Mouse (Mus musculus) fat pad, adult 2 months (tissue): ENCODE results near the gene Hadh.

Experiments
- DNase-seq: peaks from one replicate; pipeline ENCODE4 v3.0.0-alpha.2; 2011; ENCODE audit warnings: low read depth, low spot score; ENCODE audit errors: extremely low read depth

Hadh gene

DNA sequence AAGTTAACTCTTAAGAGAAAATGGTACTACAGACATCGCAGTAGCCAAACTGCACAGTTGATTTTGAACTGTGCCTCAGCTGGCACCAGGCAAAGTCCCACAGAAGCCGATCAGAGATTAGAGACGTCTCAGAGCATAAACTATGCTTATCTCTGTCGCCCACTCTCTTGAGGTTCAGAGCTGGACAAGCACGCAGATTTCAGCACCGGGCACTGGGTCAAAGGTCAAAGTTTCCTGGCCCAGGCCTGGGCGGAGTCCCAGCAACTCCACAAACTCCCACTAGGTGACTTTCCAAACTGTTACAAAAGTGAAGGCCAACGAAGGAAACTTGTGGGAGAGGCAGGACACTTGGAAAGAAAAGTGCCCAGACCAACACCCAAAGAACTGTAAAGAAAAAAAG, 744 bp downstream of the Hadh start:
- DNase-seq: no peak

DNA sequence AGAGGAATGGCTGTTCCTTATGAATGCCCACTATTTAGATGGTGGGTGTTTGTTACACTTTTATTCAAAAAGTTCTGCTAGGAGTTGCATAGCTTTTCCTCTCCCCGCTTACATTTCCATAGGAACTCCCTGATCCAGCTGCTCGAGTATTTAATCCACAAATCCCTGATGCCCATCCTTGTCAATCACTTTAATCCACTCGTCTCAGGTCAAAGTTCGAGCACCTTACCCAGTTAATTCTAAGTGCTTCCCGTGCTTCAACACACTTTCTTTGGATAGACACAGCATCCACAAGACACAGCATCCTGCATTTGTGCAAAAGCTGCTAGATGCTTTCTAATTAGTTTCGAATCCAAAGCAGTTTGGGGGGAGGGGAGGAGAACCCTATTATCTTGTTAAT, 1.5 kb downstream of the Hadh start:
- no peak for DNase-seq

DNA sequence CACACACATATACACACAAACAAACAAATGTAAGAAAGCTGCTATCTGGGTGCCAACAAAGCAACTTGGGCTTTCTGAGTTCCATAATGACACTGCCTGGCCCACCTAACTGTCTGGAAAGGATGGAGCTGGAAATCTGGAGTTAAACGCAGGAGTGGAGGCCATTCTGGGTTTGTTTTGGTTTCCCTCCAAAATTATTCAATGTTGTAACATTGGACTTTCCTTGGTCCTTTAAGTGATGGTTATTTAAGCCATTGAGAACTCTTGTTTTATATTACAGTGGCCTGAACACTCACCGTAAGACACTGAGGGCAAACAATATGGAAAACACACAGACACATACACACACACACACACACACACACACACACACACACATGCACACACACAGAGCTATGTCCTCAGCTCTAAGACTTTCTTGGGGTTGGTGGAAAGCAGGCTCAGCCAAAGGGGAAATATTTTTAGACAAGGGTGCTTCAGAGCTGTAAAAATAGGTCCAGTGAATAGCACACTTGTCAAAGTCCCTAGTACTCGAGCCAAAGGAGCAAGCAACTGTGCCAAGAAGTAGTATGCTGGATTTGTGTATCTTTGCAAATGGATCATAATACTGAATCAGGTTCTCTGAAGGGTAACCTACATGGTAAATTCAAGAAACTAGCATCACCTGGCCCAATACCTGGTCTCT, 5.4 kb downstream of the Hadh start:
- DNase-seq: no peak

DNA sequence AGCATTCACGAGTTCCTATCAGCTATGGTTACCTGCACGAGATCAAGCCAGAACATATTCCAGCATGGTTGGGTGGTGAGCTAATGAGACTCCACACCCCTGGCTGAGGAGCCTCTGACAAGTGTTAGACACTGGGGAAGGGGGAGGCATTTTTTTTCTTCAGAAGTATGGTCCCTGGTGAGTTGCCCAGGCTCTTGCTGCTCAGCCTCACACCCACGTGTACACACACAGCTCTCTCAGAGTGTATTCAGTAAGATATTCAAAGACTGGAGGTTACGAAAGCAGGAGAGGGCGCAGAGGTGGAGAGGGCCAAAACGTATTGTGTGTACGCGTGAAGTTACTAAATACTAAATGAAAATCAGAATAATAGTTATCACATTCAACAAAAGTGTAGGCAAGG, 6.4 kb downstream of the Hadh start:
- no peak for DNase-seq

DNA sequence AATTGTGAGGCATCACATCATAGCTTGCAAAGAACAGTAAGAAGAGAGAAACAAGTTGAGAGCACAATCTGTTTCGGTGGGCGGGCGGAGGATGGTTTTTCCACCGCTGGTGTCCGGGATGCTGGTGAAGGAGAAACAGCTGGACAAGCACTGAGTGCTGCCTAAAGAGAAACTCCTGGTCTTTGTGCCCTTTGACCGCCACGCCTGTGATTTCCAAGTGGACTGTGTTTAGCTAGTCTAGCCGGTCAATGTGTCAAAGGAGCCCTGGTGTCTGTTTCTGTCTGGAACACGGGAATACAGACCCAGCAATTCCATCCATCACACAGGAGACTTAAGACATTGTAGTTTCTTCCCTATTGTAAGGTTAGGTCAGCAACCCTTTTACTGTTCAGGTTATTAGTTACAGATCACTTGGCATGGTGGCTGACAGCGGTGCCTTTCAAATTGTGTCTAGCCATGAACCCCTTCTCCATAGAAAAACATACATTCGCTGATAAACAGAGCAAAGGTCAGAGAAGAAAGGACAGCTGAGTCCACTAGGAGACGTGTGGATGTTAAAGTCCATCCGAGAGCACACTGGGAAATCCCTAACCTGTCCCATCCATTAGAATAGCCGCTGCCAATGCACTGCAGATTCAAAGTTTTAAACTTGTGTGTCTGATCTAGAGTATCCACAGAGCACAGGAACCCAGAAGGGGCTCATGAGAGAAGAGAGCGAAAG, 8.0 kb downstream of the Hadh start:
- no peak for DNase-seq

DNA sequence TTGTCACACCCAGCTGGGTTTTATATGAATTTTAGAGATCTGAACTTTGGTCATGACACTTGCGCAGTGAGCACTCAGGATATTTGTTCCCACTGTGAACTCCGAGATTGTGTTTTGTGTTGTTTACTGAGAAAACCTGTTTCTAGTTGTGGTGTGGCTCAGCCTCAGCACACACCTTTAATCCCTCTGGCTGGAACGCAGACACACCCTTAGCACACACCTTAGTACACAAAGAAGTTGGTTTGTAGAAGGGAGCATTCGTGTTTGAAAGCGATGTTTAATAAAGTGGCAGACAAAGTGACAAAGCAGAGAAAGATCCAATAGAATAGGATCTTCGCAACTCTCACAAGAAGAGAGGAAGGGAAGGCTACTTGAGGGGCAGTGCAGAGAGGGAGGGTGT, 11.5 kb downstream of the Hadh start:
- DNase-seq: no peak

DNA sequence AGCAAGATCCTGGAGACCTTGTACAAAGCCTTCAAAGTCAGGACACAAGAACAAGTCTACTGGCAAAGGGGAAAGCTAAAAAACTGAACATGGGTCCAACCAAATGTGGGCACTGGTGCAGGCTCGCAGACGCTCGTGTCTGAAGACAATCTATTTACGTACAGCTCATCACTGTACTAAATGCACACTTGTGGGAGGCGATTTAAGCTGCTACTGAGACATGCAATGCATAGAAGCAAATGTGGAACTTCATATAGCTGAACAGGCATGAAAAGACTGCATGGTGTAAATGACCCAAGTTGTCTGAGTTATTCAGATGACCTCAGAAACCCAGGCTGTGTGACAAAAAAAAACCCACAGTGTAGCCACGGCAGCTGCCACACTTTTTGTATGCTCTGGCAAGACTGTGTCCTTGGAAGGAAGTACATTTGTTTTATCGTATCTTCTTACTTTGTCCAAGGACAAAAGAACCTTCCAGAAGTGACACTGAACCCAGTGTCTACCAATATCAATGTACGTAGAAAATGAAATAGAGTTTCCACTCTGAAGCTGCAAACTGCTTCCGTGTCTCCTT, 12.4 kb downstream of the Hadh start:
- DNase-seq: no peak

DNA sequence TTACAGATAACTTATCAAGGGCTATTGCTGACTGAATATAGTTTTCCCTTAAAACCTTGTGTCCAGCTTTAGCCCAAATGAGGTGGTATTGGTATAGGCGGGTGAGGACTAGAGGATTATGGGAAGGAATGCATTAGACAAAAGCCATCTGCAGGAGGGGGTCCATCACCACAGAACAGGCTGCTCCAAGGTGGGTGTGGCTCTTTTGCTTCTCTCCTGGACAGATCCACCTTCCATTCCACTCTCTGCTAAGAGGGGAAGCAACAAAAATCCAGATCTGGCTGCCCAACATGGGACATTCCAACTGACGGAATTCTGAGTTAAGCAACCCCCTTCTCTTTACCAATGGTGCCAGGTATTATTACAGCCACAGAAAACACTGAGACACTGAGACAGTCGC, 13.0 kb downstream of the Hadh start:
- no peak for DNase-seq

DNA sequence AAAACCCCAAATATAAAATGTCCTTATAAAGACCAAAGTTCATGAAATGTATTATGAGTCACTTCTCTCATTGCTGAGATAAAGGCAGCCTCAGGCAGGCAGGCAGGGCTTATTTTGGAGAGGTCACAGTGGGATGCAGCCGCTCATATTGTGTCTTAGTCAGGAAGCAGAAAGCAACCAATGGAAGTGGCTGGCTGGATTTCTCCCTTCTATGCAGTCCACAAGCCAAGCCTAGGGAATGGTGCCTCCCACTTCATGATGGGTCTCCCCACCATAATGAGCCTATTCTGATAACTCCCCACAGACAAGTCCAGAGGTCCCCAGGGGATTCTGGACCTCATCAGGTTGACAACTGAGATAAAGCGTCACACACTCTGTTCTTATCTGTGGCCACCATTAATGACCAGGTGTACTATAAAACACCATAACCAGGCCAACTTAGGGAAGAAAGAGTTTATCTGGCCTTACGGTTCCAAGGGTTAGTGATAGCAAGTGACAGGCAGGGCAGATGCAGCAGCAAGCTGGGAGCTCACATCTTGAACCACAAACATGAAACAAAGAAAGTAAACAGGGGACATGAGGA, 16.4 kb downstream of the Hadh start:
- DNase-seq: no peak

DNA sequence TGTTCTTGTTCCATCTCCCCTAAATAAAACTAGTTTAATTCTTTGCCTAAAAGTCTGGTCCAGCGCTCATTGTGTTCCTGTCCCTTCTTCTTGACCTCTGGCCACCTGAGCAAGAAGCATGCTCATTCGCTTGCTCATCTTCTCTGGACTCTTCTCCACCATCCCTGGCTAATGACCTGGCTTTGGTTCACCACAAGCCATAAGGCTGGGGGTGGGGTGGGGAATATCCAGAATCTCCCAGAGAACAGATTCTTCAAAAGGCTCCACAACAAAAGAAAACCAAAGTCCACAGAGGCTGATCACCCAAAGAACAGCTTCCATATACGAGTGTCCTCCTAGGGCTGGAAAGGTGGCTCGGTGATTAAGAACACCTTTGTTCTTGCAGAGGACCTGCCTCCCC, 16.9 kb downstream of the Hadh start:
- no peak for DNase-seq

DNA sequence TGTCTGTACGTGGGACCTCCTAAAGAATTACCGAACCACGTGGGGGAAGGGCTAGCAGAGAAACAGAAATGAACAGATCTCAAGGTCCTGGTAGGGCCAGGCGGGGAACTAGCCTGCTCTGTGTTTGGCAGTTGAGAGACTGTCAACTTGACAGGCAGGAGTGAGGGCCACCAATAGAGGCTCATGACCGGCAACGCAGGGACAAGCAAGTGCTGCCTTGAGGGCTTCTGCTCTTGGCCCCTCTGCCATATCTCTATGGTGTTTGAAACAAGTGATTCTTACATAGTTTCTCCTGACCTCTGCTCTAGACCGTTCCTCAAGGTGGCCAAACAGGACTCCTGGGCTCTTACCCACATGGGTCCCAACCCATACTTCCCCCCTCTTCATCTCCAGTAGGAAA, 20.3 kb downstream of the Hadh start:
- DNase-seq: no peak

DNA sequence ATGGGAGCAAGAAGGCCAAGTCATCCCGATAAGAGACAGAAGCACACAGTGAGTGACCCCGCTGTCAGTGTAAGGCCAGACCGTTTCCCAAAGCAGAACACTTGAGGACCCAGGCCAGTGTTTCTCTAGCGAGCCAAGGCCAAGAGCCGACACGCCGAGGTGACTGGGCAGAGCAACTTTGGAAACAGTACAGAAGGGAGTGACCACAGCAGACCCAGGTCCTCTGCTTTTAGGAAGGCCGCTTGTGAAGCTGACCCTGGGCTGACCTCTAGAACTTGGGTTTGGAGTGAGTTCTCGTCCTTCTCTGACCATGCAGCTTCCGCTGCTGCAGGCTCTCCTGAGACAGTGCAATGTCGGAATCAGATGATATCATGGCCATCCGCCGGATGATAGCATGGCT, 20.9 kb downstream of the Hadh start:
- DNase-seq: no peak

DNA sequence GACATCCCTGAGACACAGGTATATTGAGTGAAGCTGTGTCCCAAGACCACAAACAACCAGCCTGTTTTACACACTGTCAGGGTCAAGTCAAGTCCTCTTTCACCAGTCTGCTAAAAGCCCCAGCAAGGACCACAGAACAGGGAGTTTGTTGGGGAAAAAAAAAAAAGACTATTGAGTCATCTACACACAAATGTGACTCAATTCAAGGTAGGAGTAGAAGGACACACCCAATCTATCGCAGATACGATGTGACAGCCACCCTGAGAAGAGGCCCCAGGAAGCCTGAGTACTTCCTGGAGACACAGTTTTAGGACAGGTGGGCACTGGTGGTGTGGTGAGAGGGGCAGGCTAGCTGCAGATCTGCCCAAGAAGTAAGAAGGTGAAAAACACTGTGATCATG, 21.6 kb downstream of the Hadh start:
- no peak for DNase-seq

DNA sequence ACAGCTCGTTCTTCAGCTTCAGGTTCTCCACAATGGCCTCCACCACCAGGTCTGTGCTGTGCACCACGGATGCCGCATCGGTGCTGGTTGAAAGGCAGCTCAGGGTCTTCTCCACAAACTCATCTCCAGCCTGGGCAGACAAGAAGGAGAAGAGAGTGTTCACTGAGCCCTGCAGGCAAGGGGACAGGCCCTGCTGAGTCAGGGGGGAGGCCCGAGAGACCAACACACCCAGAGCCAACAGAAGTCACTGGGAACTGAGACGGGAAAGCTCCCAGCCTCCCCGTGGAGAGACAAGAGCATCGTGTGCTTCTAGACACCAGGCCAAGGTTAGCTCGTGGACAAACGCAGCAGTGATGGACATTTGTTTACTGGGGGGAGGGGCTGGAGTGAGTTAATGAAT, 23.5 kb downstream of the Hadh start:
- no peak for DNase-seq

DNA sequence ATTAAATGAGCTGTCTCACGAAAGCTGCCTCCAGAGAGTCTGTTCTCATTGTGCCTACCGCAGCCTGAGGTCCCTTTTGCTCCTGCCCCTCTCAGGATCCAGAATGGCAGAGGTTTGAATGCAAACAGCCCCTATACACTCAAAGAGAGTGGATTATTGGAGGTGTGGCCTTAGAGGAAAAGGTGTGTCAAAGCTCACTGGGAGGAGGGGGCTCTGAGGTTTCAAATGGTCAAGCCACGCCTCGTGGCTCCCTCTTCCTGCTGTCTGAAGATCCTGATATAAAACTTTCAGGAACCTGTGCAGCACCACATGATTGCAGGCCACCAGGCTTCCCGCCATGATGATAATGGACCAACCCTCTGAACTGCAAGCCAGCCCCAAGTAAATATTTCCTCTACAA, 24.1 kb downstream of the Hadh start:
- DNase-seq: no peak

DNA sequence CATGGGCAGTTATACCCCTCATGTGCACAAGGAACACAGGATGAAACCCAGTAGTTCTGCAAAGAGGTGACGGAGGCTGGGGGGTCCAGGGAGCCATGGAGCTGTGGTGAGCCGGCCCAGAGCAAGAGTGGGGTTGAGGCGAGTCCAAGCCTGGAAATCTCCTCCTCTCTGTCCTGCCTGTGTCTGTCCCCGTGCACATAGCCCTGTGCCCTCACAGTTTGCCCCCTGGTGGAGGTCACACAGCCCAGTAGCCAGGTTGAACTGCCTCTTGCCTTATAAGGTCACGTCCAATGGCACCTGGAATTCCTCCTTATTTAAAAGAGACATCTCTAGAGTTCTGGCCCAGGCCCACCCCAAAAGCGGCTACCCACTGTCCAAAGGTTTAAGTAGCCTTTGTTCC, 24.5 kb downstream of the Hadh start:
- no peak for DNase-seq

DNA sequence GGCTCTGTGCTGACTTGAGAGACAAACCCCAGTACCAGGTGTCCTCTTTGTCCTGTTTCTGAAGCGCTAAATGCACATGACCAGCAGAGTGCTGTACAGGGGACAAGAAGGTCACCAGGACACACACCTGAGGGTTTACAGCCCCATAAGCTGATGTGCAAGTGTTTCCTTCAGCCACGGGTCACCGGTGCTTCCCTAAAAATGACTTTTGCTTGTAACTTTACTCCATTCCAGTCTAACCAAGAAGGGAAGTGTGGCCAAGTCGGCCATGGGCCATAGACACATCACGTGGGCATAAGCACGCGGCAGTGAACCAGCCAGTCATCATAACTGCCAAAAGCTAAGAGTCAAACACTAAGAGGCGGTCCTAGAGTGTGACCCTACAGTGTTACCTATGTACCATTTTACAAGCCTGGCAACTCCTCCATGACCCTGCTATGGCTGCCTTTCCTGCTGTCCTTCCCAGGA, 25.3 kb downstream of the Hadh start:
- DNase-seq: no peak

DNA sequence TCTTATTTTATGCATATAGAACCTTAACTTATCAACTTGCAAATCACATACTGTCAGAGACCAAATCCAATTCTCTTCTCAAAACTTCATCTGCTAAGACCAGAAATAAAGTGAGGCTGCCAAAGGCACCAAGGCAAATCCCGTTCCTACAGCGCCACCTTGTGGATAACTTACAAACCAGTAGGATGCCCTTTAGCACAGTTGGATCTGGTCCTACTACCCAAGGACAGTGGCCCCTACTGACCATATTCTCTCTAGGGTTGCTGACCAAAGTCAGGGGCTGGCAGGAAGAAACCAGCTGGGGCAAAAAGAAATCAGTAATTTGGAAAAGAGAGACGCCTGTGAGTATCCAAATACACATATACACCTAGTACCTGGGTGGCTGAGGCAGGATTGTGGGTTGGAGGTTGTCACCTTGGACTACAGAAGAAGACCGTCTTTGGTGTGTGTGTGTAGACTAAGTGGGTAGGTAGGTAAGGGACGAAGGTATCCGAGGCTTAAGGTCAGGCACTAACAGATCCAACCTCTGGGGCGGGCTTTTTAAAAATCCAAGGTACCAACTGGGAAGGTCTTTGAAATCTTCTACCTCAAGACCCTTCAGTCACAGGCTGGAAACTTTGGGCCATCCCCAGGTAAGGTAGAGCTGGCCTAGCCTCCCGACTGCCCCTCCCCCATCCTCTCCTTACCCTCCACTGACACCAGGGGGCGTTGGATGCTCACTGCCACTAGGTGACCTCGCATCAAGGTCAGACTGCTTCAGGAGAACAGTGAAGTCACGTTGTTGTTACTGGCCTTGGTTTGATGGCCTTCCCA, 25.9 kb downstream of the Hadh start:
- no peak for DNase-seq

DNA sequence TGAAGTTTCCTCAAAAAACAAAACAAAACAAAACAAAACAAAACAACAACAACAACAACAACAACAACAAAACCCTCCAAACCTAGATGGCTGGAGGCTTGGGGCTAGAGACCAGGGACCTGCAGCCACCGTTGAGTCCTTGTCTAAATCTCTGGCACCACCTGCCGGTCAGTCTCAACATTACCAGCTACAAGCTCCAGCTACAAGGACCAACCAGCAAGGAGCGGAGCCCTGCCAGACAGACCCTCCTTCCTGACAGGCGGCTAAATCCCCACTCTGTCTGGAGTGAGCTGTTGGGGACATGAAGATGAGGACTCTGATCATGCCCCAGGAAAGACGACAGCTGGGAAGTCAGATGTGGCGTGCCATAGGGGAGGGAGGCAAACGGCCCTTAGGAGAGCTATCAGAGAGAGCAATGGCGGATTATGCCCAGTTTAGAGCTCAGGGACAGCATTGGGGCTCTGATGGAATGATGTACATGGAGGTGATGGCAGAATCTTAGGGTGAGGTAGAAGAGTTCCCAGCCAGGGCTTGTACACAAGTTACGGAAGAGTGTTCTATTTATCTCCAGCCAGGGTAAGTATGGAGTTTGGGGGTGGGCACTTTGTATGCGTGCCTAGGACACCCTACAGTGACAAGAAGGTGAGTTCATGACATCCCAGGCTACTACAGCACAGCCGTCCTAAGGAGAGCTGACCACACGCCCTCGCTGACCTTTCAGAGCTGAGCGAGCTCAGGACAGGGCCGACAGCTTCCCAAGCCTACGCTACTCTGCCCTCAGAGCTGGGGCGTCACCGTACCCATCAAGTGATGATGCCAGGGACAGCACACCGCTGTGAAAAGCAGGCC, 33.9 kb downstream of the Hadh start:
- no peak for DNase-seq

DNA sequence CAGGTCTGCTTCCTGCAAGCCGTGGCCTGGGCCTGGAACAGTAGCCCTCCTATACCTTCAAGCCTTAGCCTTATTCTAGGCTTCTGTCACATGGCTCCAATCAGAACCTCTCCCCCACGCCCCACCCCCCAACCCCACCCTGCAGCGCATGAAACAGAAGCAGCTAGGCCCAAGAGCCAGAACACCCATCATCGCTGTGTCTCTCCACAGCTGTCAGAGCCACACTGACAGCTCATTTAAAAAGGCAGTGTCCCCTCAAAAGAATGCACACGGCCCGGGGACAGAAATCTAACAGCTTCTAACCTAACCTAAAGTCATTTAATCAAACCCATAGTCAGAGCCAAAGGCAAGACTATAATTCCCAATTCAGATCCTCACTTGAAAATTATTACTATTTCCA, 34.8 kb downstream of the Hadh start:
- no peak for DNase-seq
